Mouse (Mus musculus) megakaryocyte, adult 5-6 weeks (primary cell): ENCODE results near the gene Olig2. TPM values are rescaled to one million over a fixed set of nuclear protein-coding genes. Genes with fewer than 3 reads are reported as not detected.

Experiments
- ATAC-seq: 2 replicates; pipeline ENCODE4 v1.8.0; 2016; ENCODE audit warnings: mild to moderate bottlenecking, inconsistent platforms; ENCODE audit not compliant: poor library complexity, severe bottlenecking
- total RNA-seq, 2 experiments: library from RNA; stranded (forward) in 1 of 2; stranded (reverse) in 1 of 2; fragments of 153-499, 151-499 nt in 1 of 2; fragments of 221-1000, 200-1000 nt in 1 of 2; gene quantifications; 2 replicates each; pipeline versions ENCODE4 v1.2.3 to v1.2.4; 2015 to 2017

Olig2 gene
- total RNA-seq (2015) = 0.04 TPM in 1 of 2 replicates, not detected in the other
- total RNA-seq (2017) = not detected in 2 replicates

DNA sequence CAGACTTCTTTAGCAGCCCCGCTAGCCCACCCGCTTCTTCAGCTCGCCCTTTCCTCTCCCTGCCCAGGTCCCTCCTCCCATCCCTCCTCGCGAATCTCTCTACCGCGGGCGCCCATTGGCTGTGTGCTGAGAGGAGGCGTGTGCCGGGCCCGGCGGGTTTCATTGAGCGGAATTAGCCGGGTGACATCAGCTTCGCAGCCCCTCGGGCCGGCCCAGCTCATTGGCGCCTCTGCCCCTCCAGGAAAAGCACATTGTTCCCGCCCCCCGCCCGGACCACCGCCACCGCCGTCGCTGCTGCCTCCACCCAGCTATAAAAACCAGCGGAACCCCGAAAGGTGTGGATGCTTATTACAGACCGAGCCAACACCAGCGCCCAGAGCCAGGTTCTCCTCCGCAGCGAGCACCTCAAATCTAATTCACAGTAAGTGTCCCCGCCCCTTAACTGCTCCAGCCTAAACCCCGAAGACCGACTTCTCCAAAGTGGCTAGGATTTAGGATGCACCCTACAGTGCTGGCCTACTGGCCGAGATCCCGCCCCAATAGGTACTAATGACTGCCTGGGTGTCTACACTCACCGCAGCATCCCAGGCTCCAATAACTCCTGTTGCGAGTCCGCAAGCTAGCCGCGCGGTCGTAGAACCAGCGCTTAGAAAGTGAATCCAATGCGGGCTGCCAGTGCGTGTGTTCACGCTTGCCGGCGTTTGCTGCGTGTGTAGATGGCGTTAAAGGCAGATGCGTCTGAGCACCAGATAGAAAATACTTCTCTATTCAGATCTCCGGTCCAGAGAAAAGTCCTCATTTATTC, at the start of gene Olig2:
Gene Olig2 (plus strand): TSS at position 225 of the 805 bp plus-strand sequence.
- no peak for ATAC-seq

DNA sequence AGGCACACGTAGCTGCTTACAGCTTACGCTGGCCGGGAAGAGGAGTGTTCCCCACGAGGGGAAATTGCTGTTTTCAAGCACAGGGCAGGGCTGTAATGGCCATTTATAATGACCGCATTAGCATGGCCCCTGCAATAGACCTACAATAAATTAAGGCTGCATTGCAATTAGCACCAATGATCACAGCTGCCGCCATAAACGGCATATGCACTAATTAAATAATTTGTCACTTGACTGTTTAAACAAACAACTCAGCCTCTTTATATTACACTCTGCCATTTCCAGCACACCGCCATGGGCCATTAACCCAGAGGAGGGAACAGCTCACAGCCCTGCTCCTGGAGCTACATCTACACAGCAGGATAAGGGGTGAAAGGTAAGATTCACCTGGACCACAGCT, 49.4 kb upstream of the Olig2 start:
- ATAC-seq = no peak

GRCm38 (mm10) chr16:91187046-91187445, 38.2 kb upstream of the Olig2 start:
- no peak for ATAC-seq

DNA sequence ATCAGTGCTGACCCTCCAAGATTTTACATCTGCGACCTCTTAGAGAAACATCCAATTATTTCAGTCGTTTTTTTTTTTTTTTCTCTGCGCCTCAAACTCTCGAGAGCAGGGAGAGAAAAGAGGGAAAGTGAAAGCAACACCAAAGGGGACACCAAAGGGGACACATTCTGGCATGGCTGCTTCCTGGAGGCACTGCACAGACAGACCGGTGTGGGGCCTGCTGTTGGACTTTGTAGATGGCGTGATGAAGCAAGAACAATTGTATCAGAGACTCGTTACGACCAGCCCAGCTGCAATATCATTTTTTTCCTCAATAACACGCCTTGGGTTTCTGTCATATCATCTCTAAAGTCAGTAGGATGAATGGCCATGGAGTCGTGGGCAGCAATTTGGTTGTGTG, 37.6 kb upstream of the Olig2 start:
- no peak for ATAC-seq

DNA sequence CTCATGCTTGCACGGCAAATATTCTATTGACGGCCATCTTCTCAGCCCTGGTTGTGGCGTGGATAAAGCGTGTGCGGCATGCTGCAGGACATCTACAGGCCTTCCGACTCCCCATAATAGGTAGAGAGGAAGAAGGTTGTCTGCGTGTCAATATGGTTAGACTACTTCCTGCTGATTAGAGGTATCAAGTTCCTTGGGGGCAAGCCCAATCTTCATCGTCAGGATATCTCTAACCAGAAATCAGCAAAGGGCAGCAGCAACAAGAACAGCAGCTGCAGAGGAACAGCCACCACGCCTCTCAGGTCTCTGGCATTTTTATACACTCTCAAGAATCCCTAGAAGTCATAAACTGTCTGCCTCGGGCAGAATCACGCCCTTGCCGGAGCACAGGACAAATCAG, 37.0 kb upstream of the Olig2 start:
- ATAC-seq = no peak

DNA sequence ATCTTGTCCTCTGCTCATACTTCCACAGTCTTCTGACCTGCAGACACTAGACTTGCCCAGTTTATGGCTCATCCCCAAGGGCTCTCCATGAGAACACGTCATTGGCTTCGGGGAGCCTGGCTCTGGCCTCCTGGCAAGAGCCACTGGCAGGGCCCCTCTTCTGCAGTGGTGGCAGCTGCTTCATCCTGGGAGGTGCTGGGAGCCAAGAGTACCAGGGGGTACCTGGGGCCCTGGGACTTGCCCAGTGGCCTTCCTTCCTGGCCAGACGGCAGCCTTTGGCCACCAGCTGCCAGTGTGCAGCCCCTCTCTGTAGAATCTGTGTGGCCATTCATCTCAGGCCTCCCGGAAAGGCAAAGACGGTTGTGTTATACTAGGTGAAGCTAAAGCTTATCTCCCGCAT, 34.0 kb upstream of the Olig2 start:
- ATAC-seq = no peak

GRCm38 (mm10) chr16:91191663-91192237, 33.5 kb upstream of the Olig2 start:
- no peak for ATAC-seq

GRCm38 (mm10) chr16:91192672-91193354, 32.4 kb upstream of the Olig2 start:
- no peak for ATAC-seq

DNA sequence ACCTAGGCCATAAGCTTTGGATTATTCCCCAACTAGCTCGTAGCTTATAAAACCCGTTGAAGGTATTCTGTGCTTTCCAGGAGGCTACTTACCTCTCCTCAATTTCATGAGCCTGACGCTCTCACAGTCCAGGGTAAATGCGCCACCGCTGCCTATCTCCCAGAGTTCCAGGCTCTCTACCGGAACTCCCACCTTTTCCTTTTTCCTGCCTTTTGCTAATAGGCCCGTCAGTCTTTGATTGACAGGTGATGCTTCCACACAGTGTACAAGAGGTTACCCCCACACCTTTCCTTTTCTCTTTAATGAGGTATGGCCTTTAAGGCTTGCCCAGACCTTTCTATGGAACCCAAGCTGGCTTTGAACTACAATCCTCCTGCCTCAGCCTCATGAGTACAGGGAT, 25.4 kb upstream of the Olig2 start:
- no peak for ATAC-seq

DNA sequence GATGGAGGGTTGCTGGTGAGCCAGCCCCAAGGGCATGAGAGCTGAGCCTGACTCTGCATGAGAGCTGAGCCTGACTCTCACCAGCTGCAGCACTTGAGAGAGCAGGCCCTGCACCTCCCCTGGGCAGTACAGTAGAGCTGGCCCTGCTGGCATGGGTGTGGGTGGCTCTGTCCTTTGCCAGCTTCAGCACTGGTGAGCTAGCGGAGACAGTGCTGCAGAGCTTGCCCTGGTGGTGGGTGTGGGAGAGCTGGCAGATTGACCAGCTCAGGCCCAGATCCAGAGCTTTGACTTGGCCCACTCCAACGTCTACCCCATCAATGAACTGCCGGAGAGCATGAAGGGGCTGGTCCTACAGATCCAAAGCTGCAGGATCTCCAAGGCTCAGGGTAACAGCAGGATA, 22.3 kb upstream of the Olig2 start:
- no peak for ATAC-seq

DNA sequence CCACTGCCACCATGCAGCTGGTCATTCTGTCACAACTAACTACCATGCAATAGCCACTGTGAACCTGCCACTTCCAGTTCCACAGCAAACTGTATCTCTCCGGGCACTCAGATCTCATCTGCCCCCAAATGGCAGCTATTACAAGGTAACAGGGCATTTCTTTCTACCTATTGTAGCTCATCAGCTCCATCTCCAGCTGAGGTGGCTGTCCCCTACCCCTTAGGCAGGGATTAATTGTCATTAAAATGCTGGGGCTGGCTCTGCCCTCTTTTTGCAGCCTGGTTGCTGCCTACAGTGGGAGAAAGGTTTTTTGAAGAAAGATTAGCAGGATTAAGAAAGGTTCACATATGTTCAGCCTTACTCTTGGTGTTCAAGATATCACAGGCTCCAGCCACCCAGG, 18.9 kb upstream of the Olig2 start:
- ATAC-seq = no peak

DNA sequence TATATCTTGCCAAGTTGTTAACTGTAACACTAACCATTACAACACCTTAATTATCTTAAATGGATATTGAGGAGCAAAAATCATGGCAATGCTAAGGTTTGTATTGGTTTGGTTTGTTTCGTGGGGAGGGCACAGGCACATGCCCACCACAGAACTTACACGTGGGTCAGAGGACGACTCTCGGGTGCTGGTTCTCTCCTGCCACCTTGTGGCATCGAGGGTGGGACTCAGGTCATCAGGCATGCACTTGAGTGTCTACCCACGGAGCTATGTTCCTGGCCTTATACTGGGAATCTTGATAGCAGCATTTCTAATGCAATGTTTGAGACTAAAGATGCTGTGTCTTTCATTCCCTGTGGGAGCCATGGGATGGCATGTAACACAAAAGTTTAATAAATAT, 8.2 kb upstream of the Olig2 start:
- no peak for ATAC-seq

DNA sequence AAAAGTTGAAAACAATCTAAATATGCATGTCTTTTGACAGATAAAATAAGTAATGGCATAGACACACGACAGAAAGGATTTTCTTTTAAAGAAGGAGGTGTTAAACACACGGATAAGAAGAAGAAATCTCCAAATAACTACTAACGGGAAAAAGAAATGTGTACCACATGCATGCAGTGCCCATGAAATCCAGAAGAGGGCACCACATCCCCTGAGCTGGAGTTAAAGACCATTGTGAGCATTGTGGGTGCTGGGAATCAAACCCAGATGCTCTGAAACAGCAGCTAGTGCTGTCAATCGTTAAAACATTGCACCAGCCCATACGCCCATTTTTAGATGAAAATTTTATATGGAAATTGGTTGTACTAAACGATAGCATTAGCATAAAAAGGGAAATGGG, 7.3 kb upstream of the Olig2 start:
- ATAC-seq = no peak

DNA sequence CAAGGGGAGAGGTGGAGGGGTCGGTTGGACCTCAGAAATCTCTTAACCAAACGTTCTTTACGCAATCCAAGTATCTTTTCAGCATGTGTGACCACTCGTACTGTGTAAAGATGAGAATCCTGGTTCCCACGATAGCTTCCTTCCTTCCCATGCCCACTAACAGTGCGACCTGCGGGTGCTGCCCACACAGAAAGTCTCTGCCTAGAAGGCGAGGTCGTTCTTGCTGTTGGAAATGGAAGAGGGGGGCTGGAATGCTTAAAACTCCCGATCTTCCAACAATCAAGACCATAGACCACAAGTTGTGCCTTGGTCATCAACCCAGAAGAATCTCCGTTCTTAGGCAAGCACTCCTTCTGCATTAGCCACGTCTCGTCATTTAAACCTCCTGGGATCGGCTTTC, 6.0 kb upstream of the Olig2 start:
- ATAC-seq = no peak

GRCm38 (mm10) chr16:91222171-91222642, 3.0 kb upstream of the Olig2 start:
- no peak for ATAC-seq

GRCm38 (mm10) chr16:91222643-91223271, 2.5 kb upstream of the Olig2 start:
- ATAC-seq = no peak

DNA sequence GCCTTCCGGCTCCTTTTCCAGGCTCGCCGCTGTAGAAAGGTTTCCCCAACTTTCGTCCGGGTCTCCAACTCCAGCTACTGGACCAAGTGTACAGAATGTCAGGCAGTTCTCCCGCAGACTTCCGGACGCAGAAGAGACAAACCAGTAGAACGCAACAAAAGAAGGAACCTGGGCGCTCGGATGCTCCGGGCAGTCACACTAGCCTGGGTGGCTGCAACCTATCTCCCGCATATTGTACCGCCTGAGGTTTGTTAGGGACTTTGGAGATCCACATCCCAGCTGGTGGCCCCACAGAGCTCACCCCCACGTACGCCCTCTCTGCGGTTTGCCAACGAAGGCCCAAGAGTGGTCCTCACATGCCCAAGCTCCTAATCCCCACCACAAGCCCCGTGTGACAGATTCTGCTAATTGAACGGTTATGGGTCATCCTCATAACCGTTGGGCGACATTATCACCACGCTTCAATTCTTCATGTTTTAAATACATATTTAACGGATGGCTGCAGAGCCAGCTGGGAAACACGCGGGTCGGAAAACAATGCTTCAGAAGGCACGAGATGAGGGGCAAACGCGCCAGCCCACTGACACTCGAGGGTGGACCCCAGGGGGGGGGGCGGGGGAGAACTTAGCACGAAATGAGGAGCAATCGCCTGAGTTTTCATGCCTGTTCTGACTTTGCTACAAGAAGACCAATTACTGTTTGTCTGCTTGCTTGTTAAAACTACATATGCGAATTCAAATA, 1.8 kb upstream of the Olig2 start:
- ATAC-seq = no peak

- no peak for ATAC-seq
Observed at GRCm38 (mm10) chr16:91224068-91224402, 1.2 kb upstream of the Olig2 start.

DNA sequence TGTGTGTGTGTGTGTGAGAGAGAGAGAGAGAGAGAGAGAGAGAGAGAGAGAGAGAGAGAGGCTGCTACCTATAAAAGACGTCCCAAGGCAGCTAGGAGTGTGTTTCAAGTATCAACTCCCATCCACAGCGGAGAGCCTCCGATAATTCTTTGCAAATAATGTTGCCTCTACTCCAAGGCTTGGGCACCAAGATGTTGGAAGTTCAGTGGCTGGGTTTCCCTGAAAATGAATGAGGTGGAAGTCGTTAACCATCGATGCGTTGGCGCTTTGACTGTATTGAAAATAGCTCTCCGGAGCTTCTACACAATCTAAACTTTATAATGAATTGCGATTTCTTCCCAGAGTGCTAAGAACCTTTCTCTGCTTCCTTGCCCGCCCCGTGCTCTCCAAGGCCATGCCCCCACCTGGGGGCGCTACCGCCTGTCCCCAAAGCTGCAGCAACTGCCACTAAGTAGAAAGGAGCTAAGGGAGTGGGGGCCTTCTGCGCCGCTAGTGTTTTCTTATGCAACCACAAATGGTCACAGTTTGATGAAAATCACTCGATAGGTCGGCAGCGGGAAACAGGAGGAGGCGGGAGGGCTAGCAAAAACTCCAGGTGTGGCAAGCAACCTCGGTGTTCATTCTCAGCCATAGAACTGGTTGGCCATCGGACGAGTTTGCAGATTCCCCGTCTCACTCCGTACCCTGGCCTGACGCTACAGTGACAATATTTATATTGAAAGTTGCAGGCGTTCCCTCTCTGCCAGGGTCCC, 600 bp upstream of the Olig2 start:
- ATAC-seq = no peak
